Mouse (Mus musculus): ENCODE data around the gene Tmem88.

- no peak for TF ChIP-seq EP300 (IDR thresholded peaks at IDR 0.05; ENCODE audit: insufficient read depth, low read depth, low read length)
- TF ChIP-seq CTCF (IDR thresholded peaks at IDR 0.05), result no peak
- TF ChIP-seq POLR2A (IDR thresholded peaks at IDR 0.05; ENCODE audit: insufficient read depth, low read depth, low read length), result no peak
Measured at GRCm38 (mm10) chr11:69428751-69429150, 30.7 kb upstream of the Tmem88 start.
